Mouse (Mus musculus) limb, embryonic 15.5 days (tissue): ENCODE data around the gene Smn1. TPM values are rescaled to one million over a fixed set of nuclear protein-coding genes. Genes with fewer than 3 reads are reported as not detected.

Experiments used
- ATAC-seq: fragments of 200-750 bp; cut with Nextera tagmentation; 2 replicates; pipeline ENCODE4 v1.8.0; 2017; ENCODE audit warnings: low read depth, moderate TSS enrichment; ENCODE audit not compliant: insufficient number of reproducible peaks, low FRiP score, low TSS enrichment
- H3K27ac ChIP-seq: fragments of 300-500 bp; sonication (generic); 2 replicates; pipeline ENCODE4 v1.5.1; 2015; ENCODE audit warnings: moderate library complexity, mild to moderate bottlenecking, inconsistent platforms
- H3K27me3 ChIP-seq: fragments of 300-500 bp; sonication (generic); 2 replicates; pipeline ENCODE4 v1.6.1; 2015; ENCODE audit warnings: inconsistent platforms
- H3K36me3 ChIP-seq: fragments of 300-500 bp; sonication (generic); 2 replicates; pipeline ENCODE4 v1.6.1; 2015; ENCODE audit warnings: inconsistent platforms
- H3K4me1 ChIP-seq: fragments of 300-500 bp; sonication (generic); 2 replicates; pipeline ENCODE4 v1.6.1; 2015; ENCODE audit warnings: inconsistent platforms
- H3K4me2 ChIP-seq: fragments of 300-500 bp; sonication (generic); 2 replicates; pipeline ENCODE4 v1.6.1; 2015; ENCODE audit warnings: mild to moderate bottlenecking, inconsistent platforms
- H3K4me3 ChIP-seq: fragments of 300-500 bp; sonication (generic); 2 replicates; pipeline ENCODE4 v1.5.1; 2015; ENCODE audit warnings: mild to moderate bottlenecking, inconsistent platforms
- H3K9ac ChIP-seq: fragments of 300-500 bp; sonication (generic); 2 replicates; pipeline ENCODE4 v1.6.1; 2015; ENCODE audit warnings: inconsistent platforms
- H3K9me3 ChIP-seq: fragments of 300-500 bp; sonication (generic); 2 replicates; pipeline ENCODE4 v1.6.1; 2016; ENCODE audit warnings: inconsistent platforms
- WGBS: fragments of 180-500 bp; shearing (Covaris S2); methylation state at CpG from one replicate; pipeline ENCODE4 v1.1.7; 2015; 5-methylcytosine and 5-hydroxymethylcytosine counted together
- polyA plus RNA-seq: library from polyadenylated mRNA; unstranded; fragments of >200 nt; fragmentation: Nextera tagmentation; extraction: Ambion mirVana; gene quantifications from 2 replicates; pipeline ENCODE4 v1.2.1, GENCODE M21; 2015

Smn1 gene
- polyA plus RNA-seq: 39.7 and 42.0 TPM in 2 replicates

- Histone ChIP-seq H3K9ac (peak within 1 kb of the TSS; percentile 87), H3K4me1 (peaks cover 8% of the 10 kb centered on the region), H3K27me3 (no peaks in the 10 kb centered on the region), H3K9me3 (no peaks in the 10 kb centered on the region), H3K4me2 (peak within 1 kb of the TSS; percentile 87), H3K4me3 (peak within 1 kb of the TSS; percentile 99), H3K36me3 (peaks cover 28% of the 10 kb centered on the region), H3K27ac (peak within 1 kb of the TSS; percentile 72)
- WGBS: 3% methylated on average over 41 of the region's 42 CpGs
- ATAC-seq: peak; percentile 87
Measured at GRCm38 (mm10) chr13:100124423-100125257, at the start of gene Smn1. Smn1 (plus strand) TSS chr13:100124852.

- H3K36me3 ChIP-seq: peaks cover 41% of the 10 kb centered on the region
- no peak overlapping the region for H3K27ac ChIP-seq
- WGBS: 92% methylated on average over 6 of the region's 6 CpGs
- H3K4me3 ChIP-seq: no peak overlapping the region
- no peak overlapping the region for H3K4me2 ChIP-seq
- ATAC-seq: no peak
- H3K9me3 ChIP-seq: no peaks in the 10 kb centered on the region
- no peaks in the 10 kb centered on the region for H3K27me3 ChIP-seq
- no peak overlapping the region for H3K9ac ChIP-seq
- H3K4me1 ChIP-seq: peaks cover 12% of the 10 kb centered on the region
Measured at GRCm38 (mm10) chr13:100098808-100099207, 25.8 kb upstream of the Smn1 start.

DNA sequence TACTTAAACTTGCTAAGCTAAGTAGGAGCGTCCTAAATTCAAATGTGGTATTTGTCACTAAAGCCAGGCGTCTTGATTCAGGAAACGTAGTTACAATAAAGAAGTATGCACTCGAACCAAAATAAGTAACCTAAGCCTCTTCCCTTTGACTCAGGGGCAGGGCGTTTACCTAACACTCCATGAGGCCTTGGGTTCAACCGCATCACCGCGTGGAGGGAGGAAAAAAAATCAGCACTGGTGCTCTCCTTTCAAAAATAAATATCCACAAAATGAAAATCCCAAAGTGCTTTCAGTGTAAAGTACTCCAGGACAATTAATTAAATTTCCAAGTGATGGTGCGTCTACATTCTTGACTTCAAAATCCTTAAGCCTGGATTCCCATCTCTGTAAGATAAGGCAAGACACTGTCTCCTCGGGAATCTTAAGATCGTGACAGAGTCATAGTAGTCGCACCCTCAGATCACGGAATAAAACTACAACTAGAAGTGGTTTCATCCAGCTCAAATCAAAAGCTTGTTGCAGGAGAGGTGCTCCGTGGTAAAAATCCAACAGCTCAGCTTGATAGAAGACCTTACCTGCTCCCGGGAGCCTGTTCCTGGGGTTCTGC is 21.5 kb upstream of the Smn1 start:
- H3K36me3 ChIP-seq: peaks cover 4% of the 10 kb centered on the region
- peaks cover 20% of the 10 kb centered on the region for H3K4me1 ChIP-seq
- peak overlapping the region; percentile 85 for H3K9ac ChIP-seq
- H3K27ac ChIP-seq: peak overlapping the region; percentile 90
- WGBS: 3% methylated on average over 15 of the region's 15 CpGs
- no peaks in the 10 kb centered on the region for H3K9me3 ChIP-seq
- H3K4me3 ChIP-seq: peak overlapping the region; percentile 84
- no peak for ATAC-seq
- peak overlapping the region; percentile 64 for H3K4me2 ChIP-seq
- no peaks in the 10 kb centered on the region for H3K27me3 ChIP-seq

GRCm38 (mm10) chr13:100103748-100104254 is 20.9 kb upstream of the Smn1 start, which contains the start of gene Bdp1:
Bdp1 (minus strand) TSS chr13:100104070.
- H3K27ac ChIP-seq: peak within 1 kb of the TSS; percentile 90
- peaks cover 2% of the 10 kb centered on the region for H3K36me3 ChIP-seq
- H3K27me3 ChIP-seq: no peaks in the 10 kb centered on the region
- under 1% methylated on average over 44 of the region's 44 CpGs for WGBS
- peak; percentile 73 for ATAC-seq
- H3K9ac ChIP-seq: peak within 1 kb of the TSS; percentile 85
- H3K9me3 ChIP-seq: no peaks in the 10 kb centered on the region
- H3K4me3 ChIP-seq: peak within 1 kb of the TSS; percentile 84
- H3K4me1 ChIP-seq: peaks cover 26% of the 10 kb centered on the region
- peak within 1 kb of the TSS; percentile 64 for H3K4me2 ChIP-seq

- peak within 1 kb of the TSS; percentile 82 for H3K27ac ChIP-seq
- under 1% methylated on average over 74 of the region's 76 CpGs for WGBS
Measured at GRCm38 (mm10) chr13:100107652-100108472, 16.8 kb upstream of the Smn1 start, which contains the start of gene Serf1. Serf1 (plus strand) TSS chr13:100108012.

DNA sequence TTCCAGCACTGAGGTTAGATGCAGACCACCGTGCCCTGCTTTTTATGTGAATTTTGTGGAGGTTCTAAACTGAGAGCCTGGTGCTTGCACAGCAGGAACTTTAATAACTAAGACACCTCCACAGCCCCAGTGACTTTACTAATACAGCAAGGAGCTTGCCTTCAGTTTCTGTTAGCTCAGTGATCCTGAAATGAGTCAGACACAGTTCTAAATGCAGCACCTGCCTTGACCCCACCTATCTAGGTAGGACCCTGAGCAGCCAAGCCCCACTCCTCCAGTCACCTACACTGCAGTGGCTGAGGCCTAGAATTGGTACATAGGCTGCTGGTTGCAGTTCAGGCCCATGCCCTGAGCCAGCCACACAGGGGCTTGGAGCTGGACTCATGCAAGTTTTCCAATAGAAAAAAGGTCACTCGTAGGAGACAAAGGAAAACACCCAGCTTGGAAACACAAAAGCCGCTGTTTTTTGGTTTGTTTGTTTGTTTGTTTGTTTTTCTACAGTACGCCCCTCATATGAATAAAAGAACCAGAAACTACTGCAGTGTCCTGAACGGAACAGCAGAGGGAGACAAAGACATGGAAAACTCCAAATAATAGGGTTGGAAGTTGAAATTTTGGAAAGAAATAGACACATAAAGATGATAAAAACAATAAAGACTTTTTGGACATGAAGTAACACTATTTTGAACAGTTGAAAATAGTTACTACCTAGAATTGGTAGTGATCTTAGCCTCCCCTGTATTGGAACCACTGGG is 12.3 kb upstream of the Smn1 start:
- WGBS: 45% methylated on average over 5 of the region's 5 CpGs
- Histone ChIP-seq H3K27ac (no peak overlapping the region), H3K4me3 (no peak overlapping the region), H3K9me3 (no peaks in the 10 kb centered on the region), H3K4me1 (peaks cover 9% of the 10 kb centered on the region; the same call in 1 of the 2 replicates), H3K9ac (no peak overlapping the region), H3K27me3 (no peaks in the 10 kb centered on the region), H3K36me3 (peaks cover 26% of the 10 kb centered on the region), H3K4me2 (no peak overlapping the region)
- no peak for ATAC-seq

More at GRCm38 (mm10) chr13:100107652-100108472, 16.8 kb upstream of the Smn1 start, which contains the start of gene Serf1:
- H3K4me1 ChIP-seq: peaks cover 18% of the 10 kb centered on the region
- peak; percentile 60 for ATAC-seq
- H3K36me3 ChIP-seq: peaks cover 10% of the 10 kb centered on the region
- no peaks in the 10 kb centered on the region for H3K9me3 ChIP-seq
- H3K4me2 ChIP-seq: peak within 1 kb of the TSS; percentile 84
- H3K27me3 ChIP-seq: no peaks in the 10 kb centered on the region
- peak within 1 kb of the TSS; percentile 82 for H3K4me3 ChIP-seq
- peak within 1 kb of the TSS; percentile 78 for H3K9ac ChIP-seq

DNA sequence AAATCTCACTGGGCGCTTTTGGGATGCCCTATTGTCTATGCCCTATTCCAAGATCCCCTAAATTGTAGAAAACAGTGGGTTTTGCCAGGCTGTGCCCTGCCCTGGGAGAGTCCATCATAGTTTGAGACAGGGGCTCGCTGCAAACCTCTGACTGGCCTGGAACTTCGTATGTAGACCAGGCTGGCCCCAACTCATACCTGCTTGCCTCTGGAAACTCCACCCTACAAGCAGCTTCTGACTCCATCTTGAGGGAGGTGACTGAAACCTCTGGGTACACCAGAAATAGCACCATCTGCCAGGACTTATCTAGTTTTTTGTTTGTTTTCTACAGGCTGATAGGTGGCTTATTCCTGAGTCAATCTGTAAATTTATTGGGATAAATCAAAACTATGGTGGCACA is 682 bp upstream of the Smn1 start:
- WGBS: 88% methylated on average over 3 of the region's 3 CpGs
- peaks cover 21% of the 10 kb centered on the region for H3K36me3 ChIP-seq
- no peak overlapping the region for H3K9ac ChIP-seq
- peak overlapping the region; percentile 87 for H3K4me2 ChIP-seq
- ATAC-seq: no peak
- peaks cover 8% of the 10 kb centered on the region for H3K4me1 ChIP-seq
- H3K9me3 ChIP-seq: no peaks in the 10 kb centered on the region
- H3K27me3 ChIP-seq: no peaks in the 10 kb centered on the region
- no peak overlapping the region for H3K27ac ChIP-seq
- peak overlapping the region; percentile 99 for H3K4me3 ChIP-seq

DNA sequence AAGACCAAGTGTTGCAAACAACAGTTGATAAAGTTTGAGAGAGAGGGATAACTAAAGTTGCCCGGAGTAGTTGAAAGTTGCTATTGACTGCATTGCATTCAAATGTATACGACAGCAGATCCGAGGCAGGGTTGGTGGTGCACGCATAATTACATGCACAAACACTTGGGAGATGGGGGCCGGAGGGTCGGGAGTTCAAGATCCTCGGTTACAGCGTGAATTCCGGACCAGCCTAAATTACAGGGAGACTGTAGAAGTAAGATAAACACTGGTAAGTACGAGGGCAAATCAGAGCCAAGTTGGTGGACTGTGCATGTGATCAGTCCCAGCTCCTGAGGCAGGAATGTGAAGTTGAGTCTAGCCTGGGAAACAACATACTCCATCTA is 599 bp downstream of the Smn1 start:
- Histone ChIP-seq H3K27ac (no peak overlapping the region), H3K27me3 (no peaks in the 10 kb centered on the region), H3K9ac (peak overlapping the region; percentile 87), H3K9me3 (no peaks in the 10 kb centered on the region), H3K4me1 (peaks cover 8% of the 10 kb centered on the region), H3K4me2 (peak overlapping the region; percentile 87), H3K4me3 (peak overlapping the region; percentile 99), H3K36me3 (peaks cover 31% of the 10 kb centered on the region)
- WGBS: 3% methylated on average over 10 of the region's 10 CpGs
- no peak for ATAC-seq

DNA sequence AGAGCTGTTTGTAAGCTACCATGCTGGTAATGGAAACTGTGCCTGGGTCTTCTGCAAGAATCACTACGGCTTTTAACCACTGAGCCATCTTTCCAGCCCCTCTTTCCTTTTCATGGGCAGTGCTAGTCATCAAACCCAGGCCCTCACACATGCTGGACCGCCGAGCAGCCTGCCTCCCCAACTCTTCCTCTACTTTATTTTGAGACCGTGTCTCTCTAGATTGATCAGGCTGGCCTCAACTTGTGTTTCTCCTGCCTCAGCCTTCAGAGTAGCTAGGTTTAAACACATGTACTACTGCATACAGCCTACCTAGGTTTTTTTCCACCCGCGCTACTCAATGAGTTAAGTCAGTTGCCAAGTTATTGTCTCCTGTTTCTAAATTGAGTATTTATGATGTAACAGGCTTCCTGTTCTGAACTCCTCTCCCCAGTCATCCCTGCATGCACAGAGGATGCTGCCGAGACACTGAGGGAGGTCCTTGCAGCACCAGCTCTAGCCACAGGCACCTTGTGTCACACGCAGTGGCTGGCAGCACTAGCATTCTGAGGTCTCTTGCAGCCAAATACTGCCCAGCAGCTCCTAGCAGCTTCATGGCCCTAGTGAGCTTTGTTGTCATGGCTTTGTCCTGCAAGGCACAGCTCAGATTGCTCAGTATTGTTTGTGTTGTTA is 17.1 kb downstream of the Smn1 start:
- WGBS: 77% methylated on average over 8 of the region's 8 CpGs
- H3K27ac ChIP-seq: no peak overlapping the region
- H3K27me3 ChIP-seq: no peaks in the 10 kb centered on the region
- no peak overlapping the region for H3K9ac ChIP-seq
- no peaks in the 10 kb centered on the region for H3K9me3 ChIP-seq
- no peak for ATAC-seq
- H3K4me3 ChIP-seq: no peak overlapping the region
- H3K4me1 ChIP-seq: no peaks in the 10 kb centered on the region
- H3K36me3 ChIP-seq: peaks cover 21% of the 10 kb centered on the region
- H3K4me2 ChIP-seq: no peak overlapping the region

DNA sequence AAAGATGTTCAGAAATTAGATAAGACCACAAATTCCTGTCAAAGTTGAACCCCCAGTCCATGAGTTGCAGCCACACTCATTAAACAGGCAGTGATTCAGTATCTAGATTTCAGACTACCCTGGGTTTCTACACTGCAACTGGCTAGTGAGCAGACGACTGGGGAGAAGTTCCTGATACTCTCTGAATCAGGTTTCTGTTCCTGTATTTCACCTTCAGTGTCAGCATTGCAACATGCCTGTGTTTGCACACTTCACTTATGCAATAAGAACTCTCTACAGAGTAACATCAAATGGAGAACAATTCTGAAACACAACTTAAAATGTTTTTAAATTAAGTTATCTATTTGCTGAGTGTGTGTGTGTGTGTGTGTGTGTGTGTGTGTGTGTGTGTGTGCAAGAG is 28.0 kb downstream of the Smn1 start:
- Histone ChIP-seq H3K36me3 (no peaks in the 10 kb centered on the region), H3K4me2 (no peak overlapping the region), H3K4me3 (no peak overlapping the region), H3K9ac (no peak overlapping the region), H3K27ac (no peak overlapping the region), H3K4me1 (no peaks in the 10 kb centered on the region), H3K9me3 (no peaks in the 10 kb centered on the region), H3K27me3 (no peaks in the 10 kb centered on the region)
- 52% methylated on average over 1 of the region's 1 CpGs for WGBS
- no peak for ATAC-seq
